Mouse (Mus musculus) CH12.LX (cell line): ENCODE measurements around the gene Ice2. TPM values are rescaled to one million over a fixed set of nuclear protein-coding genes. Genes with fewer than 3 reads are reported as not detected.

Experiments
- DNase-seq: peaks from one replicate; pipeline ENCODE4 v3.0.0-alpha.2; 2013; ENCODE audit errors: extremely low read depth
- H3K27ac ChIP-seq: 2 replicates; pipeline ENCODE4 v1.5.1; 2012; ENCODE audit warnings: low read depth, mild to moderate bottlenecking, control low read depth, moderate library complexity; ENCODE audit not compliant: insufficient read depth
- H3K27me3 ChIP-seq: replicated peaks from 2 replicates; pipeline ENCODE3; 2012; ENCODE audit warnings: inconsistent platforms
- H3K36me3 ChIP-seq, 2 experiments: replicated peaks in 1 of 2; 2 replicates each; pipeline versions ENCODE3 to v1.6.1; 2012; ENCODE audit warnings: inconsistent platforms in 1 of 2, low read length in 1 of 2, mild to moderate bottlenecking in 1 of 2, mixed read lengths in 1 of 2, moderate library complexity in 1 of 2; ENCODE audit not compliant: control insufficient read depth in 1 of 2, insufficient read depth in 1 of 2
- H3K4me1 ChIP-seq, 2 experiments: 2 replicates each; pipeline ENCODE4 v1.6.1; 2012; ENCODE audit warnings: inconsistent platforms in 1 of 2, moderate library complexity in 1 of 2; ENCODE audit not compliant: insufficient read depth in 2 of 2, control insufficient read depth in 1 of 2
- H3K4me2 ChIP-seq: 2 replicates; pipeline ENCODE4 v1.6.1; 2012; ENCODE audit warnings: low read depth, mild to moderate bottlenecking, control low read depth; ENCODE audit not compliant: poor library complexity, insufficient read depth, severe bottlenecking
- H3K4me3 ChIP-seq, 3 experiments: fragments of 150-350 bp in 1 of 3; sonication (generic) in 1 of 3; replicated peaks in 1 of 3; 2 replicates each; pipeline versions ENCODE3 to v1.5.1; 2011 to 2012; ENCODE audit warnings: low read depth in 2 of 3, low read length in 2 of 3, mild to moderate bottlenecking in 2 of 3, moderate library complexity in 2 of 3, control low read depth in 1 of 3, improper control_type of control experiment in 1 of 3, inconsistent platforms in 1 of 3, mixed read lengths in 1 of 3; ENCODE audit not compliant: poor library complexity in 1 of 3
- H3K79me2 ChIP-seq: replicated peaks from 2 replicates; pipeline ENCODE4 v1.6.1; 2012; ENCODE audit warnings: mild to moderate bottlenecking, moderate library complexity; ENCODE audit not compliant: control insufficient read depth, poor library complexity, insufficient read depth, severe bottlenecking; ENCODE audit errors: extremely low read depth
- H3K9ac ChIP-seq: 2 replicates; pipeline ENCODE4 v1.6.1; 2012; ENCODE audit warnings: low read depth, mild to moderate bottlenecking, control low read depth, moderate library complexity; ENCODE audit not compliant: insufficient read depth
- H3K9me3 ChIP-seq: replicated peaks from 2 replicates; pipeline ENCODE3; 2012; ENCODE audit warnings: low read length, inconsistent platforms, mixed read lengths
- BHLHE40 ChIP-seq: IDR thresholded peaks from 2 replicates; pipeline ENCODE4 v1.6.1; 2011; ENCODE audit warnings: mild to moderate bottlenecking, low read depth, low read length, improper control_type of control experiment
- CTCF ChIP-seq, 2 experiments: IDR thresholded peaks in 1 of 2; conservative IDR thresholded peaks in 1 of 2; 2 replicates each; pipeline ENCODE4 v1.5.1; 2011 to 2012; ENCODE audit warnings: low read depth in 2 of 2, low read length in 2 of 2, improper control_type of control experiment in 1 of 2, inconsistent platforms in 1 of 2, mild to moderate bottlenecking in 1 of 2, moderate library complexity in 1 of 2
- EP300 ChIP-seq: IDR thresholded peaks from 2 replicates; pipeline ENCODE4 v1.6.1; 2011; ENCODE audit warnings: low read length, improper control_type of control experiment
- ETS1 ChIP-seq: conservative IDR thresholded peaks from 2 replicates; pipeline ENCODE4 v1.6.1; 2012; ENCODE audit warnings: low read depth, mild to moderate bottlenecking, inconsistent platforms, low read length, improper control_type of control experiment, moderate library complexity
- HCFC1 ChIP-seq: IDR thresholded peaks from 2 replicates; pipeline ENCODE4 v1.6.1; 2012; ENCODE audit warnings: low read depth, mild to moderate bottlenecking, inconsistent platforms, low read length, improper control_type of control experiment
- JUN ChIP-seq: IDR thresholded peaks from 2 replicates; pipeline ENCODE4 v1.6.1; 2011; ENCODE audit warnings: low read depth, mild to moderate bottlenecking, low read length, improper control_type of control experiment, moderate library complexity; ENCODE audit not compliant: insufficient read depth
- JUND ChIP-seq: conservative IDR thresholded peaks from 2 replicates; pipeline ENCODE4 v1.6.1; 2011; ENCODE audit warnings: low read depth, low read length, improper control_type of control experiment
- KAT2A ChIP-seq: IDR thresholded peaks from 2 replicates; pipeline ENCODE4 v1.6.1; 2012; ENCODE audit warnings: low read length, improper control_type of control experiment, inconsistent platforms; ENCODE audit not compliant: insufficient replicate concordance
- MAZ ChIP-seq: IDR thresholded peaks from 2 replicates; pipeline ENCODE4 v1.6.1; 2012; ENCODE audit warnings: low read depth, mild to moderate bottlenecking, inconsistent platforms, low read length, improper control_type of control experiment, moderate library complexity
- NELFE ChIP-seq: IDR thresholded peaks from 2 replicates; pipeline ENCODE4 v1.6.1; 2011; ENCODE audit warnings: low read depth, low read length, improper control_type of control experiment
- PAX5 ChIP-seq: IDR thresholded peaks from 2 replicates; pipeline ENCODE4 v1.6.1; 2012; ENCODE audit warnings: low read length, inconsistent platforms, mixed read lengths
- POLR2AphosphoS2 ChIP-seq: IDR thresholded peaks from 2 replicates; pipeline ENCODE4 v1.6.1; 2011; ENCODE audit warnings: low read depth, low read length, improper control_type of control experiment
- RAD21 ChIP-seq: IDR thresholded peaks from 2 replicates; pipeline ENCODE4 v1.6.1; 2011; ENCODE audit warnings: low read depth, mild to moderate bottlenecking, low read length, improper control_type of control experiment, moderate library complexity
- TCF12 ChIP-seq: IDR thresholded peaks from 2 replicates; pipeline ENCODE4 v1.6.1; 2014; ENCODE audit warnings: low read depth, mild to moderate bottlenecking, inconsistent platforms, low read length, improper control_type of control experiment
- USF2 ChIP-seq: conservative IDR thresholded peaks from 2 replicates; pipeline ENCODE4 v1.6.1; 2011; ENCODE audit warnings: low read depth, low read length, improper control_type of control experiment
- ZMIZ1 ChIP-seq: IDR thresholded peaks from 2 replicates; pipeline ENCODE4 v1.6.1; 2012; ENCODE audit warnings: low read depth, mild to moderate bottlenecking, inconsistent platforms, low read length, improper control_type of control experiment
- ZNF384 ChIP-seq: IDR thresholded peaks from 2 replicates; pipeline ENCODE4 v1.6.1; 2012; ENCODE audit warnings: low read depth, low read length, improper control_type of control experiment, inconsistent platforms
- dilution Hi-C: fragments of 300-500 bp; cut with MboI; formaldehyde crosslinking; loops from 2 replicates; pipeline ENCODE4 v1.14.3; 2020; ENCODE audit warnings: low sequenced_read_pairs; ENCODE audit not compliant: extremely low pct_unique_long_range_greater_than_20kb, extremely low pct_ligation_motif_present
- in situ Hi-C: fragments of 300-500 bp; cut with MboI; formaldehyde crosslinking; loops from 3 replicates; pipeline ENCODE4 v1.14.3; 2019; ENCODE audit warnings: low sequenced_read_pairs, low pct_ligation_motif_present, low pct_unique_long_range_greater_than_20kb, mixed read lengths
- polyA plus RNA-seq: library from polyadenylated mRNA; unstranded; fragments of >175 nt; gene quantifications from 2 replicates; pipeline ENCODE4 v1.2.1, GENCODE M21; 2012; ENCODE audit warnings: low read depth; ENCODE audit not compliant: insufficient read length
- total RNA-seq, 2 experiments: library from RNA; depleted of rRNA; stranded (reverse); fragments of 300-350 nt in 1 of 2; fragments of >200 nt in 1 of 2; gene quantifications; 2 replicates each; pipeline ENCODE4 v1.2.3; 2012 to 2014

Gene Ice2
- total and polyA plus RNA-seq, 3 experiments: 13.3 to 23.1 (median 14.9) TPM

DNA sequence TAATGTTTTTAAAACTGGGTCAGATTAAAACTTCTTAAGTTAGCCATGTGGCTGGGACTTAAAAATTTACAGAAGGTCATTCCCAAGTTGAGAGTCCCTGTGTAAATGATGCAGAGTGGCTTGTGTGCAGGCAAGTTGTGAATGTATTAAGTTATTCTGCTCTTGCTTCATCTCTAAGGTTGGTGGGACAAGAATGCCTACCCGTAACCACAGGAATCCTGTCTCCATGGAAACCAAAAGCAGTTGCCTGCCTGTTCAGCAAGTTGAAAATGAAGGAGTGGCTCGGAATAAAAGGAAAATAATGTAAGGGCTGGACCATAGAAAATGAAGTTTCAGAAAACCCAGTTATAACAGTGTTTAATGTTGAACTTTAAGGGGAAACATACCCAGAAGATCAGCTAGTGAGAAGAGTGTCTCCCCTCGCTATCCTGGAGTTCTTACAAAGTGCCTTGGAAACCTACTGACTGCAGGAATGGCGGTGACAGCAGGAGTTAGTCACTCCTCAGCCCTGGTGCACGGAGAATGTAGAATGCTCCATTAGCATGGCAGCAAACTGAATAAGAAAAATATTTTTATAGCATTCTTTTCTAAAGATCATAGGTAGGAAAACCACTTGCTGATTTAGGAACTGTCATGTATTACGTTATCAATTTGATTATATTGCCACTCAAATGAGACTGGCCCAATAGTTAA, 34.3 kb downstream of the Ice2 start:
- Histone ChIP-seq H3K9ac (no peak overlapping the region), H3K4me3 (no peak overlapping the region), H3K36me3 (peaks cover 28 to 59% of the 10 kb centered on the region in 2 experiments), H3K4me1 (peaks cover 0 to 9% of the 10 kb centered on the region in 2 experiments; a peak in 1 of 4 replicates), H3K27me3 (no peaks in the 10 kb centered on the region), H3K27ac (no peak overlapping the region), H3K79me2 (no peaks in the 10 kb centered on the region), H3K4me2 (no peak overlapping the region), H3K9me3 (no peaks in the 10 kb centered on the region)
- no peak for DNase-seq
- TF ChIP-seq HCFC1 (no peak), ETS1 (no peak), BHLHE40 (no peak), TCF12 (no peak), ZNF384 (no peak), PAX5 (no peak), POLR2AphosphoS2 (no peak), KAT2A (no peak), CTCF (conservative IDR thresholded peaks at IDR 0.05 in 1 of 2, IDR thresholded peaks at IDR 0.05 in 1 of 2; ENCODE audit: low read depth in 2 of 2, low read length in 2 of 2) (no peak), MAZ (no peak), JUN (no peak)
- in situ Hi-C loops: no loop called here
- dilution Hi-C loops: no loop called here

DNA sequence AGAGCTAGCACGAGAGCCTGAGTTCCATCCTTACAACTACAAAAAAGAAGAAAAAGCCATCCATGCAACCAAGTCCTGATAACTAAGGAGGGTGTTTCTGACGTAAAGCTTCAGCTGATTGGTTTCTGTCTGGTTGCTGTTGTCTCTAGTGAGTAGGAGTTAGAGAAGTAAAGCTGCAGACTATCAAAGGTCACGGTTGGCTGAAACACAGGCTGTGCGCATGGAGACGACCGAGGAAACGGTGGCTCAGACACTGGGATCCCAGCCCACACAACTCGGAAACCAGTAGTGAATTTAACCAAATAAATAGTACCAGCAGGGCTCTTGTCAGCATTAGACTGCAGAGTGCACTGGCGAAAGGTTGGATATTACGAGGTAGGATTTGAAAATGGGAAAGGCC, 37.5 kb downstream of the Ice2 start:
- H3K27me3 ChIP-seq: no peaks in the 10 kb centered on the region
- dilution Hi-C loops (no loop called here), in situ Hi-C loops (no loop called here)
- no peak overlapping the region for H3K4me3 ChIP-seq
- H3K9me3 ChIP-seq: no peaks in the 10 kb centered on the region
- H3K9ac ChIP-seq: no peak overlapping the region
- H3K27ac ChIP-seq: no peak overlapping the region
- H3K36me3 ChIP-seq: peaks cover 12 to 35% of the 10 kb centered on the region in 2 experiments
- no peaks in the 10 kb centered on the region for H3K79me2 ChIP-seq
- H3K4me2 ChIP-seq: no peak overlapping the region
- TF ChIP-seq EP300 (no peak), CTCF (conservative IDR thresholded peaks at IDR 0.05 in 1 of 2, IDR thresholded peaks at IDR 0.05 in 1 of 2; ENCODE audit: low read depth in 2 of 2, low read length in 2 of 2) (no peak), ZMIZ1 (no peak), JUND (no peak), RAD21 (no peak), NELFE (no peak), ZNF384 (no peak), USF2 (no peak), PAX5 (no peak)
- no peak for DNase-seq
- no peaks in the 10 kb centered on the region for H3K4me1 ChIP-seq
